ENCODE assay signal across 15 mouse cellular contexts in genomic region chr14:114857171-114857570, GRCm38 (mm10).
DNase-seq lines count a peak whose midpoint lies in the region; ATAC-seq lines count a peak whose summit lies in the region.
"Had no signal": no experiment of that assay in that cellular context is flagged by ENCODE, and none has a peak within 500 bp of the region (broad histone marks: within the 10 kb centered on the region; RNA-seq: fewer than 3 reads in every experiment).

No protein-coding gene starts in this region.

- H3K9ac ChIP-seq in kidney, embryonic 15.5 days = no peak overlapping the region
- no peak overlapping the region for H3K9ac ChIP-seq in liver, embryonic 11.5 days (ENCODE audit: low read depth, low read length)
- H3K9ac ChIP-seq: midbrain, embryonic 12.5 days had no signal

- peaks cover 32% of the 10 kb centered on the region for H3K4me1 ChIP-seq in kidney, embryonic 15.5 days
- no peaks in the 10 kb centered on the region for H3K4me1 ChIP-seq in liver, embryonic 11.5 days (replicated peaks; ENCODE audit: control insufficient read depth, insufficient read depth, low read length)

- H3K4me2 ChIP-seq in kidney, embryonic 15.5 days = 0 out of 2 replicates have a peak overlapping the region, but pooled peaks have one; percentile 19
- H3K4me2 ChIP-seq in liver, embryonic 11.5 days = no peak overlapping the region

- no peak overlapping the region for H3K4me3 ChIP-seq in kidney, embryonic 15.5 days (replicated peaks)
- H3K4me3 ChIP-seq in liver, embryonic 11.5 days (ENCODE audit: low read depth, low read length) = no peak overlapping the region
- H3K4me3 ChIP-seq: midbrain, embryonic 12.5 days had no signal

- H3K9me3 ChIP-seq in kidney, embryonic 15.5 days (replicated peaks) = no peaks in the 10 kb centered on the region
- H3K9me3 ChIP-seq in liver, embryonic 11.5 days (ENCODE audit: control insufficient read depth, low read length) = no peaks in the 10 kb centered on the region
- H3K9me3 ChIP-seq: midbrain, embryonic 12.5 days had no signal

- ATAC-seq in kidney, embryonic 15.5 days (replicated peaks; ENCODE audit: low FRiP score) = no peak
- ATAC-seq in liver, embryonic 11.5 days (replicated peaks; ENCODE audit: low FRiP score) = no peak; the same call in 1 of the 2 replicates
- ATAC-seq: activated CD4-positive, CD25-positive, alpha-beta regulatory T cell, adult 4 months; inflammation-experienced regulatory T-cells, adult 6 months; lung, postnatal 0 days had no signal

- H3K27ac ChIP-seq in kidney, embryonic 15.5 days = peak overlapping the region; percentile 34; the same call in 1 of the 2 replicates
- peak overlapping the region; percentile 29; the same call in 1 of the 2 replicates for H3K27ac ChIP-seq in liver, embryonic 11.5 days (ENCODE audit: low read depth, low read length)
- H3K27ac ChIP-seq: midbrain, embryonic 12.5 days had no signal

- no peaks in the 10 kb centered on the region for H3K27me3 ChIP-seq in kidney, embryonic 15.5 days
- H3K27me3 ChIP-seq in liver, embryonic 11.5 days (replicated peaks; ENCODE audit: control insufficient read depth, insufficient read depth, low read length) = no peaks in the 10 kb centered on the region
- H3K27me3 ChIP-seq: CH12.LX had no signal

- DNase-seq in kidney, adult 8-10 months = no peak
- peak; percentile 92 for DNase-seq in embryo, embryonic 10 days (ENCODE audit: low spot score)
- peak; percentile 89 for DNase-seq in embryo, embryonic 10.5 days (ENCODE audit: low spot score)
- DNase-seq in liver, embryonic 11.5 days (ENCODE audit: low spot score) = no peak
- no peak for DNase-seq in layer of hippocampus, postnatal 10 days (ENCODE audit: low spot score in 2 of 2)
- no peak for DNase-seq in frontal cortex, postnatal 36 days (ENCODE audit: low spot score in 2 of 2)
- DNase-seq in right cerebral cortex, postnatal 36 days (ENCODE audit: low spot score in 2 of 2) = no peak
- DNase-seq: heart, postnatal 14 days; thymus, postnatal 4 days had no signal

- 9% methylated on average over 4 of the region's 4 CpGs for WGBS in kidney, embryonic 15.5 days
- WGBS in liver, embryonic 11.5 days = 20% methylated on average over 4 of the region's 4 CpGs

- no peaks in the 10 kb centered on the region for H3K36me3 ChIP-seq in kidney, embryonic 15.5 days
- no peaks in the 10 kb centered on the region for H3K36me3 ChIP-seq in liver, embryonic 11.5 days (ENCODE audit: control insufficient read depth, insufficient read depth, low read length)
- H3K36me3 ChIP-seq: midbrain, embryonic 12.5 days had no signal

Comparison
In these comparisons a context has a peak if more than half of its experiments do, and no peak if none do; other contexts are left out.
1. DNase-seq: peak in embryo, embryonic 10 days (single experiment) and embryo, embryonic 10.5 days (single experiment); none in kidney, adult 8-10 months (0 of 2), liver, embryonic 11.5 days (single experiment), layer of hippocampus, postnatal 10 days (0 of 2), frontal cortex, postnatal 36 days (0 of 2) and right cerebral cortex, postnatal 36 days (0 of 2).